Mouse (Mus musculus) CH12.LX (cell line): ENCODE results near the gene Iqcc. TPM values are rescaled to one million over a fixed set of nuclear protein-coding genes. Genes with fewer than 3 reads are reported as not detected.

Experiments used
- DNase-seq: peaks from one replicate; pipeline ENCODE4 v3.0.0-alpha.2; 2013; ENCODE audit errors: extremely low read depth
- H3K27ac ChIP-seq: 2 replicates; pipeline ENCODE4 v1.5.1; 2012; ENCODE audit warnings: low read depth, mild to moderate bottlenecking, control low read depth, moderate library complexity; ENCODE audit not compliant: insufficient read depth
- H3K27me3 ChIP-seq: replicated peaks from 2 replicates; pipeline ENCODE3; 2012; ENCODE audit warnings: inconsistent platforms
- H3K36me3 ChIP-seq, 2 experiments: replicated peaks in 1 of 2; 2 replicates each; pipeline versions ENCODE3 to v1.6.1; 2012; ENCODE audit warnings: inconsistent platforms in 1 of 2, low read length in 1 of 2, mild to moderate bottlenecking in 1 of 2, mixed read lengths in 1 of 2, moderate library complexity in 1 of 2; ENCODE audit not compliant: control insufficient read depth in 1 of 2, insufficient read depth in 1 of 2
- H3K4me1 ChIP-seq, 2 experiments: 2 replicates each; pipeline ENCODE4 v1.6.1; 2012; ENCODE audit warnings: inconsistent platforms in 1 of 2, moderate library complexity in 1 of 2; ENCODE audit not compliant: insufficient read depth in 2 of 2, control insufficient read depth in 1 of 2
- H3K4me2 ChIP-seq: 2 replicates; pipeline ENCODE4 v1.6.1; 2012; ENCODE audit warnings: low read depth, mild to moderate bottlenecking, control low read depth; ENCODE audit not compliant: poor library complexity, insufficient read depth, severe bottlenecking
- H3K4me3 ChIP-seq, 3 experiments: fragments of 150-350 bp in 1 of 3; sonication (generic) in 1 of 3; replicated peaks in 1 of 3; 2 replicates each; pipeline versions ENCODE3 to v1.5.1; 2011 to 2012; ENCODE audit warnings: low read depth in 2 of 3, low read length in 2 of 3, mild to moderate bottlenecking in 2 of 3, moderate library complexity in 2 of 3, control low read depth in 1 of 3, improper control_type of control experiment in 1 of 3, inconsistent platforms in 1 of 3, mixed read lengths in 1 of 3; ENCODE audit not compliant: poor library complexity in 1 of 3
- H3K79me2 ChIP-seq: replicated peaks from 2 replicates; pipeline ENCODE4 v1.6.1; 2012; ENCODE audit warnings: mild to moderate bottlenecking, moderate library complexity; ENCODE audit not compliant: control insufficient read depth, poor library complexity, insufficient read depth, severe bottlenecking; ENCODE audit errors: extremely low read depth
- H3K9ac ChIP-seq: 2 replicates; pipeline ENCODE4 v1.6.1; 2012; ENCODE audit warnings: low read depth, mild to moderate bottlenecking, control low read depth, moderate library complexity; ENCODE audit not compliant: insufficient read depth
- H3K9me3 ChIP-seq: replicated peaks from 2 replicates; pipeline ENCODE3; 2012; ENCODE audit warnings: low read length, inconsistent platforms, mixed read lengths
- BHLHE40 ChIP-seq: IDR thresholded peaks from 2 replicates; pipeline ENCODE4 v1.6.1; 2011; ENCODE audit warnings: mild to moderate bottlenecking, low read depth, low read length, improper control_type of control experiment
- CHD1 ChIP-seq: IDR thresholded peaks from 2 replicates; pipeline ENCODE4 v1.6.1; 2012; ENCODE audit warnings: low read depth, low read length, improper control_type of control experiment, inconsistent platforms
- E2F4 ChIP-seq: IDR thresholded peaks from 2 replicates; pipeline ENCODE4 v1.6.1; 2011; ENCODE audit warnings: low read depth, low read length, improper control_type of control experiment; ENCODE audit not compliant: insufficient replicate concordance
- ELF1 ChIP-seq: IDR thresholded peaks from 2 replicates; pipeline ENCODE4 v1.6.1; 2014; ENCODE audit warnings: low read depth, mild to moderate bottlenecking, inconsistent platforms, low read length, improper control_type of control experiment
- ETS1 ChIP-seq: conservative IDR thresholded peaks from 2 replicates; pipeline ENCODE4 v1.6.1; 2012; ENCODE audit warnings: low read depth, mild to moderate bottlenecking, inconsistent platforms, low read length, improper control_type of control experiment, moderate library complexity
- HCFC1 ChIP-seq: IDR thresholded peaks from 2 replicates; pipeline ENCODE4 v1.6.1; 2012; ENCODE audit warnings: low read depth, mild to moderate bottlenecking, inconsistent platforms, low read length, improper control_type of control experiment
- IRF4 ChIP-seq: IDR thresholded peaks from 2 replicates; pipeline ENCODE4 v1.6.1; 2014; ENCODE audit warnings: low read depth, mild to moderate bottlenecking, inconsistent platforms, low read length, improper control_type of control experiment
- JUN ChIP-seq: IDR thresholded peaks from 2 replicates; pipeline ENCODE4 v1.6.1; 2011; ENCODE audit warnings: low read depth, mild to moderate bottlenecking, low read length, improper control_type of control experiment, moderate library complexity; ENCODE audit not compliant: insufficient read depth
- JUND ChIP-seq: conservative IDR thresholded peaks from 2 replicates; pipeline ENCODE4 v1.6.1; 2011; ENCODE audit warnings: low read depth, low read length, improper control_type of control experiment
- MAFK ChIP-seq: IDR thresholded peaks from 2 replicates; pipeline ENCODE4 v1.6.1; 2011; ENCODE audit warnings: low read length, improper control_type of control experiment; ENCODE audit not compliant: insufficient replicate concordance
- MAX ChIP-seq: IDR thresholded peaks from 2 replicates; pipeline ENCODE4 v1.6.1; 2011; ENCODE audit warnings: low read length, improper control_type of control experiment
- MEF2A ChIP-seq: IDR thresholded peaks from 2 replicates; pipeline ENCODE4 v1.6.1; 2014; ENCODE audit warnings: low read depth, mild to moderate bottlenecking, inconsistent platforms, low read length, improper control_type of control experiment, borderline replicate concordance
- MXI1 ChIP-seq: IDR thresholded peaks from 2 replicates; pipeline ENCODE4 v1.6.1; 2011; ENCODE audit warnings: mild to moderate bottlenecking, low read depth, low read length, improper control_type of control experiment
- POLR2A ChIP-seq: IDR thresholded peaks from 2 replicates; pipeline ENCODE4 v1.6.1; 2011; ENCODE audit warnings: low read depth, mild to moderate bottlenecking, improper control_type of control experiment, low read length
- POLR2AphosphoS2 ChIP-seq: IDR thresholded peaks from 2 replicates; pipeline ENCODE4 v1.6.1; 2011; ENCODE audit warnings: low read depth, low read length, improper control_type of control experiment
- RAD21 ChIP-seq: IDR thresholded peaks from 2 replicates; pipeline ENCODE4 v1.6.1; 2011; ENCODE audit warnings: low read depth, mild to moderate bottlenecking, low read length, improper control_type of control experiment, moderate library complexity
- RCOR1 ChIP-seq: conservative IDR thresholded peaks from 2 replicates; pipeline ENCODE4 v1.6.1; 2012; ENCODE audit warnings: low read depth, mild to moderate bottlenecking, inconsistent platforms, low read length, improper control_type of control experiment
- TBP ChIP-seq: conservative IDR thresholded peaks from 2 replicates; pipeline ENCODE4 v1.6.1; 2011; ENCODE audit warnings: low read depth, low read length, improper control_type of control experiment
- TCF12 ChIP-seq: IDR thresholded peaks from 2 replicates; pipeline ENCODE4 v1.6.1; 2014; ENCODE audit warnings: low read depth, mild to moderate bottlenecking, inconsistent platforms, low read length, improper control_type of control experiment
- UBTF ChIP-seq: IDR thresholded peaks from 2 replicates; pipeline ENCODE4 v1.6.1; 2012; ENCODE audit warnings: low read depth, mild to moderate bottlenecking, inconsistent platforms, low read length, improper control_type of control experiment, moderate library complexity
- dilution Hi-C: fragments of 300-500 bp; cut with MboI; formaldehyde crosslinking; loops from 2 replicates; pipeline ENCODE4 v1.14.3; 2020; ENCODE audit warnings: low sequenced_read_pairs; ENCODE audit not compliant: extremely low pct_unique_long_range_greater_than_20kb, extremely low pct_ligation_motif_present
- in situ Hi-C: fragments of 300-500 bp; cut with MboI; formaldehyde crosslinking; loops from 3 replicates; pipeline ENCODE4 v1.14.3; 2019; ENCODE audit warnings: low sequenced_read_pairs, low pct_ligation_motif_present, low pct_unique_long_range_greater_than_20kb, mixed read lengths
- polyA plus RNA-seq: library from polyadenylated mRNA; unstranded; fragments of >175 nt; gene quantifications from 2 replicates; pipeline ENCODE4 v1.2.1, GENCODE M21; 2012; ENCODE audit warnings: low read depth; ENCODE audit not compliant: insufficient read length
- total RNA-seq, 2 experiments: library from RNA; depleted of rRNA; stranded (reverse); fragments of 300-350 nt in 1 of 2; fragments of >200 nt in 1 of 2; gene quantifications; 2 replicates each; pipeline ENCODE4 v1.2.3; 2012 to 2014

The Iqcc gene
- total and polyA plus RNA-seq, 3 experiments: 13.5 to 27.0 (median 18.4) TPM

DNA sequence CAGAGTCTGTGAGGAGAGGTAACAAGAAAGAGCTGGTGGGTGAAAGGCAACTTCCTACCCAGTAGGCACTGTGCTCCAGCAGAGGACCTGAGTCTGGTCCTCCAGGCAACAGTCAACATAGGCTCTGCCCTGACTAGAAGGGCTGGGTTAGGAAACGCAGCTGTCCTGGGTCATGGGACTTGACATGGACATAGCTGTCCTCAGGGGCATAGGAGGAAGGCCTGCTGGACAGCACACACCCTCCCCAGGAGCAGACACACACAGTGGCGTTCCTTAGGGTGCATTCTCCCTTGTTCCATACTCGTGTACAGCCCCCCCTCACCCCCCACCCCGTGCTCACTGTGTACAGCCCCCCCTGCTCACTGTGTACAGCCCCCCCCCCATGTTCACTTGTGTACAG is 8.4 kb downstream of the Iqcc start:
- H3K4me2 ChIP-seq: no peak overlapping the region
- no peaks in the 10 kb centered on the region for H3K9me3 ChIP-seq
- peaks cover 6 to 49% of the 10 kb centered on the region in 2 experiments for H3K4me1 ChIP-seq
- H3K4me3 ChIP-seq: no peak overlapping the region
- dilution Hi-C loops: no loop called here
- H3K27ac ChIP-seq: no peak overlapping the region
- 0 out of 2 replicates have a peak, but pooled peaks have one; percentile 3 for TF ChIP-seq POLR2AphosphoS2
- TF ChIP-seq TCF12: no peak
- no peaks in the 10 kb centered on the region for H3K79me2 ChIP-seq
- H3K36me3 ChIP-seq: peaks cover 34 to 77% of the 10 kb centered on the region in 2 experiments
- H3K27me3 ChIP-seq: no peaks in the 10 kb centered on the region
- no peak for DNase-seq
- H3K9ac ChIP-seq: no peak overlapping the region
- in situ Hi-C loops: loop anchor here (25.0 kb wide), 1 partner anchor 248 kb away; no protein-coding TSS in a partner anchor

DNA sequence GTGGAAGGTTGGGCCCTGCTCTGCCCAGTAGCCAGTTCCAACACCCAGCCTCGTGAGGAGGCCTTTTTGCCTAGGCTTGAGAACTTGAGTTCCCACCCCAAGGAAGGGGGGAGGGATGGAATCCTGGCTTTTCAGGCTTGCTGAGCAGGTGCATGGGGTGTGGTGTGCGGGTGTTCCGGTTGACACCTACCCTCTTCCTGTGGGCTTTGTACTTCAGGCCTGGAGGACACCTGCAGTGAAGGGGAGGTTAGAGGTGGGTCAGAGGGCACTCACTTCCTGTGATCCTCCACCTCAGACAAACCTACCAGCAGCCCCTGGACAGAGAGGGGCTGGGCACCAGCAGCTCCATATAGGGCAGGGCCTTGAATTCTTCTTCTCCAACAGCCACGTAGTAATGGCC is 8.9 kb downstream of the Iqcc start:
- in situ Hi-C loops: loop anchor here (25.0 kb wide), 1 partner anchor 248 kb away; no protein-coding TSS in a partner anchor
- Histone ChIP-seq H3K27ac (0 out of 2 replicates have a peak overlapping the region, but pooled peaks have one; percentile 33), H3K9ac (no peak overlapping the region), H3K79me2 (no peaks in the 10 kb centered on the region), H3K4me2 (no peak overlapping the region), H3K9me3 (no peaks in the 10 kb centered on the region), H3K4me3 (no peak overlapping the region), H3K27me3 (no peaks in the 10 kb centered on the region), H3K36me3 (peaks cover 36 to 80% of the 10 kb centered on the region in 2 experiments), H3K4me1 (peaks cover 6 to 49% of the 10 kb centered on the region in 2 experiments)
- TF ChIP-seq CHD1 (no peak), POLR2AphosphoS2 (peak; percentile 19; the same call in 1 of the 2 replicates), MXI1 (no peak), TCF12 (no peak), TBP (no peak), BHLHE40 (no peak), RAD21 (no peak)
- dilution Hi-C loops: no loop called here
- DNase-seq: no peak

DNA sequence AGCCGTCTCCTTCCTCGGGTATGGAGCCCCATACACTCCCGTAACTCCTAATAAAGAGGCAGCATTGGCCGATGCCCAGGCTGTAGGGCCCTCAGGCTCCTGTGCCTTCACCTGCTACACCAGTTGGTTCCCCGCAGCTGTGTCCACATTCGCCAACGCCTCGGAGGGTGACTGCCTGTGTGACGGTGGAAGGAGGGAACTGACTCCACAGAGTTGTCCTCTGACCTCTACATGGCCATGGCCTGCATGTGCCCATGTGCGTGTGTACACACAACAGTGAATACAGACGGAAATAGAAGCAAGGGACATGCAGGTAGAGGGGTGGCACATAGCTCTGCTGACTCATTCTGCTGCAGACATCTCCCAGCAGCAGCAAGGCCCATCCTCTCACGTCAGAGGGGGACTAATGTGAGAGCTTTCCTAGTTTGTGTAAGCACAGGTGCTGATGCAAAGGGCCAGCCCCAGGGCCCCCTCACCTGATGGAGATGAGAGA is 9.7 kb downstream of the Iqcc start:
- peak; percentile 64 for DNase-seq
- Histone ChIP-seq H3K4me2 (no peak overlapping the region), H3K9me3 (no peaks in the 10 kb centered on the region), H3K27me3 (no peaks in the 10 kb centered on the region), H3K4me3 (peak overlapping the region in 1 of 3 experiments; percentile 19), H3K27ac (peak overlapping the region; percentile 33)
- in situ Hi-C loops: loop anchor here (5.0 to 25.0 kb wide), 2 partner anchors 57 to 247 kb away; no protein-coding TSS in a partner anchor
- no peak for TF ChIP-seq HCFC1
- no peak for TF ChIP-seq MXI1
- TF ChIP-seq TBP: no peak
- no peak for TF ChIP-seq E2F4
- no peak for TF ChIP-seq MAFK
- no peak for TF ChIP-seq JUN
- peak; percentile 35; the same call in 1 of the 2 replicates for TF ChIP-seq IRF4
- no peak for TF ChIP-seq POLR2A
- TF ChIP-seq MEF2A: peak; percentile 9; the same call in 1 of the 2 replicates
- TF ChIP-seq JUND: no peak
- 0 out of 2 replicates have a peak, but pooled peaks have one; percentile 4 for TF ChIP-seq POLR2AphosphoS2
- TF ChIP-seq UBTF: no peak
- no peak for TF ChIP-seq ELF1
- no peak for TF ChIP-seq RCOR1
- no peak for TF ChIP-seq MAX
- TF ChIP-seq ETS1: peak; percentile 49
- TF ChIP-seq, all 38 proteins: peak for 4
- dilution Hi-C loops: no loop called here
- Histone ChIP-seq H3K4me1 (peaks cover 6 to 49% of the 10 kb centered on the region in 2 experiments), H3K79me2 (no peaks in the 10 kb centered on the region), H3K36me3 (peaks cover 44 to 81% of the 10 kb centered on the region in 2 experiments), H3K9ac (no peak overlapping the region)
